Mouse (Mus musculus) megakaryocyte-erythroid progenitor cell, adult 5-6 weeks (primary cell): ENCODE results near the gene Zfp109. TPM values are rescaled to one million over a fixed set of nuclear protein-coding genes. Genes with fewer than 3 reads are reported as not detected.

Experiments used
- ATAC-seq: replicated peaks from 2 replicates; pipeline ENCODE4 v1.8.0; 2016; ENCODE audit warnings: mild to moderate bottlenecking, inconsistent platforms; ENCODE audit not compliant: severe bottlenecking, poor library complexity, low FRiP score, low TSS enrichment
- total RNA-seq, 2 experiments: library from RNA; stranded (forward) in 1 of 2; stranded (reverse) in 1 of 2; fragments of 200-1000, 215-1000 nt in 1 of 2; fragments of >200 nt in 1 of 2; fragmentation: Nextera tagmentation in 1 of 2; gene quantifications; 2 replicates each; pipeline ENCODE4 v1.2.3; 2014 to 2017

Gene Zfp109
- total RNA-seq, 2 experiments from 2014 or later: 2.3 to 6.7 TPM

- ATAC-seq: no peak
Observed at GRCm38 (mm10) chr7:24210296-24210695, 27.1 kb downstream of the Zfp109 start.

- ATAC-seq: no peak
Observed at GRCm38 (mm10) chr7:24208282-24208886, 29.0 kb downstream of the Zfp109 start.

- peak; percentile 89 for ATAC-seq
Observed at GRCm38 (mm10) chr7:24207488-24208261, 29.7 kb downstream of the Zfp109 start.

- no peak for ATAC-seq
Observed at GRCm38 (mm10) chr7:24196961-24197360, 40.4 kb downstream of the Zfp109 start.

- ATAC-seq: no peak
Observed at GRCm38 (mm10) chr7:24193157-24193556, 44.2 kb downstream of the Zfp109 start.

- no peak for ATAC-seq
Observed at GRCm38 (mm10) chr7:24191361-24191760, 46.0 kb downstream of the Zfp109 start.

- ATAC-seq: no peak
Observed at GRCm38 (mm10) chr7:24189571-24189944, 47.8 kb downstream of the Zfp109 start.

- ATAC-seq: no peak
Observed at GRCm38 (mm10) chr7:24188901-24189570, 48.3 kb downstream of the Zfp109 start.

- ATAC-seq: no peak
Observed at GRCm38 (mm10) chr7:24187611-24188010, 49.7 kb downstream of the Zfp109 start.

Other genes with a start within 250 kb of the Zfp109 start
- not detected in 2 replicates for gene V1rd19, start 235.9 kb downstream of the Zfp109 start, total RNA-seq (2014; fragmentation: Nextera tagmentation)
- gene V1rd19, start 235.9 kb downstream of the Zfp109 start, total RNA-seq (2017): not detected in 2 replicates
- gene Vmn1r183, start 184.3 kb downstream of the Zfp109 start, total RNA-seq (2014; fragmentation: Nextera tagmentation): not detected in 2 replicates
- not detected in 2 replicates for gene Vmn1r183, start 184.3 kb downstream of the Zfp109 start, total RNA-seq (2017)
- gene Zfp180, start 155.6 kb downstream of the Zfp109 start, total RNA-seq (2014; fragmentation: Nextera tagmentation): 17.5 and 25.3 TPM in 2 replicates
- gene Zfp180, start 155.6 kb downstream of the Zfp109 start, total RNA-seq (2017): 15.8 and 16.0 TPM in 2 replicates
- 0.20 and 0.22 TPM in 2 replicates for gene Zfp112, start 125.2 kb downstream of the Zfp109 start, total RNA-seq (2014; fragmentation: Nextera tagmentation)
- gene Zfp112, start 125.2 kb downstream of the Zfp109 start, total RNA-seq (2017): 0.75 and 1.4 TPM in 2 replicates
- gene Zfp235, start 103.4 kb downstream of the Zfp109 start, total RNA-seq (2014; fragmentation: Nextera tagmentation): 8.0 and 8.2 TPM in 2 replicates
- gene Zfp235, start 103.4 kb downstream of the Zfp109 start, total RNA-seq (2017): 6.4 and 7.8 TPM in 2 replicates
- gene Zfp114, start 62.5 kb downstream of the Zfp109 start, total RNA-seq (2014; fragmentation: Nextera tagmentation): 1.5 and 2.2 TPM in 2 replicates
- gene Zfp114, start 62.5 kb downstream of the Zfp109 start, total RNA-seq (2017): 2.4 and 2.5 TPM in 2 replicates
- gene Zfp111, start 26.1 kb downstream of the Zfp109 start, total RNA-seq (2014; fragmentation: Nextera tagmentation): 1.0 and 4.6 TPM in 2 replicates
- 7.2 and 8.6 TPM in 2 replicates for gene Zfp111, start 26.1 kb downstream of the Zfp109 start, total RNA-seq (2017)
- gene Zfp108, start 17.2 kb upstream of the Zfp109 start, total RNA-seq (2014; fragmentation: Nextera tagmentation): 0.67 and 1.8 TPM in 2 replicates
- 1.4 TPM in 1 of 2 replicates, not detected in the other for gene Zfp108, start 17.2 kb upstream of the Zfp109 start, total RNA-seq (2017)
- gene Zfp93, start 32.9 kb upstream of the Zfp109 start, total RNA-seq (2014; fragmentation: Nextera tagmentation): 0.30 and 0.59 TPM in 2 replicates
- 0.23 and 2.0 TPM in 2 replicates for gene Zfp93, start 32.9 kb upstream of the Zfp109 start, total RNA-seq (2017)
- 9.3 and 10.9 TPM in 2 replicates for gene Zfp61, start 63.7 kb upstream of the Zfp109 start, total RNA-seq (2014; fragmentation: Nextera tagmentation)
- 16.0 and 47.7 TPM in 2 replicates for gene Zfp61, start 63.7 kb upstream of the Zfp109 start, total RNA-seq (2017)
- 3.3 and 6.7 TPM in 2 replicates for gene Zfp94, start 79.1 kb upstream of the Zfp109 start, total RNA-seq (2014; fragmentation: Nextera tagmentation)
- gene Zfp94, start 79.1 kb upstream of the Zfp109 start, total RNA-seq (2017): 3.0 and 4.4 TPM in 2 replicates
- not detected in 2 replicates for gene Tescl, start 96.4 kb upstream of the Zfp109 start, total RNA-seq (2014; fragmentation: Nextera tagmentation)
- not detected in 2 replicates for gene Tescl, start 96.4 kb upstream of the Zfp109 start, total RNA-seq (2017)
- not detected in 2 replicates for gene Lypd5, start 111.6 kb upstream of the Zfp109 start, total RNA-seq (2014; fragmentation: Nextera tagmentation)
- not detected in 2 replicates for gene Lypd5, start 111.6 kb upstream of the Zfp109 start, total RNA-seq (2017)
- 120 and 147 TPM in 2 replicates for gene Kcnn4, start 132.7 kb upstream of the Zfp109 start, total RNA-seq (2014; fragmentation: Nextera tagmentation)
- gene Kcnn4, start 132.7 kb upstream of the Zfp109 start, total RNA-seq (2017): 121 and 155 TPM in 2 replicates
- gene Smg9, start 162.1 kb upstream of the Zfp109 start, total RNA-seq (2014; fragmentation: Nextera tagmentation): 32.7 and 41.2 TPM in 2 replicates
- gene Smg9, start 162.1 kb upstream of the Zfp109 start, total RNA-seq (2017): 11.2 and 26.3 TPM in 2 replicates
- gene Irgc1, start 214.7 kb upstream of the Zfp109 start, total RNA-seq (2014; fragmentation: Nextera tagmentation): not detected in 2 replicates
- not detected in 2 replicates for gene Irgc1, start 214.7 kb upstream of the Zfp109 start, total RNA-seq (2017)
- 2.3 and 5.4 TPM in 2 replicates for gene Plaur, start 224.9 kb upstream of the Zfp109 start, total RNA-seq (2014; fragmentation: Nextera tagmentation)
- 2.2 and 2.5 TPM in 2 replicates for gene Plaur, start 224.9 kb upstream of the Zfp109 start, total RNA-seq (2017)
- gene Cadm4, start 244.5 kb upstream of the Zfp109 start, total RNA-seq (2014; fragmentation: Nextera tagmentation): 0.27 TPM in 1 of 2 replicates, not detected in the other
- not detected in 2 replicates for gene Cadm4, start 244.5 kb upstream of the Zfp109 start, total RNA-seq (2017)